Mouse (Mus musculus): ENCODE results near the gene Abca6.

GRCm38 (mm10) chr11:110286331-110286730, 34.8 kb upstream of the Abca6 start:
- TF ChIP-seq TAL1 (IDR thresholded peaks at IDR 0.05; ENCODE audit: low read length) = no peak
- no peak for TF ChIP-seq GATA1 (IDR thresholded peaks at IDR 0.05; ENCODE audit: low read length)

Data from erythroblast, embryonic 14.5 days (primary cell).